Mouse (Mus musculus) brain, embryonic 14.5 days (tissue): ENCODE measurements around the gene Gas1.

Experiments
- CTCF ChIP-seq: fragments of 200-500 bp; IDR thresholded peaks from 2 replicates; pipeline ENCODE4 v1.5.1; 2012; ENCODE audit warnings: inconsistent platforms, mild to moderate bottlenecking, moderate library complexity, borderline replicate concordance; ENCODE audit not compliant: insufficient read depth, insufficient read length; ENCODE audit errors: extremely low read depth
- POLR2A ChIP-seq: fragments of 200-500 bp; IDR thresholded peaks from 2 replicates; pipeline ENCODE4 v1.6.1; 2012; ENCODE audit warnings: mild to moderate bottlenecking, inconsistent platforms, borderline replicate concordance; ENCODE audit not compliant: poor library complexity, insufficient read depth, insufficient read length, severe bottlenecking; ENCODE audit errors: extremely low read depth

GRCm38 (mm10) chr13:60225736-60226135 lies 48.6 kb upstream of the Gas1 start:
- TF ChIP-seq CTCF (no peak), POLR2A (no peak)
